Mouse (Mus musculus) embryo, embryonic 9.5 days (tissue): ENCODE results near the gene Stx2.

Experiments
- DNase-seq: peaks from one replicate; pipeline ENCODE4 v3.0.0-alpha.2; 2017; ENCODE audit errors: extremely low spot score

Gene Stx2

GRCm38 (mm10) chr5:128953278-128954070 lies 54.9 kb downstream of the Stx2 start, which contains the start of gene Rimbp2:
Gene Rimbp2, minus strand, starts transcription at chr5:128953486.
- DNase-seq, result peak; percentile 73

DNA sequence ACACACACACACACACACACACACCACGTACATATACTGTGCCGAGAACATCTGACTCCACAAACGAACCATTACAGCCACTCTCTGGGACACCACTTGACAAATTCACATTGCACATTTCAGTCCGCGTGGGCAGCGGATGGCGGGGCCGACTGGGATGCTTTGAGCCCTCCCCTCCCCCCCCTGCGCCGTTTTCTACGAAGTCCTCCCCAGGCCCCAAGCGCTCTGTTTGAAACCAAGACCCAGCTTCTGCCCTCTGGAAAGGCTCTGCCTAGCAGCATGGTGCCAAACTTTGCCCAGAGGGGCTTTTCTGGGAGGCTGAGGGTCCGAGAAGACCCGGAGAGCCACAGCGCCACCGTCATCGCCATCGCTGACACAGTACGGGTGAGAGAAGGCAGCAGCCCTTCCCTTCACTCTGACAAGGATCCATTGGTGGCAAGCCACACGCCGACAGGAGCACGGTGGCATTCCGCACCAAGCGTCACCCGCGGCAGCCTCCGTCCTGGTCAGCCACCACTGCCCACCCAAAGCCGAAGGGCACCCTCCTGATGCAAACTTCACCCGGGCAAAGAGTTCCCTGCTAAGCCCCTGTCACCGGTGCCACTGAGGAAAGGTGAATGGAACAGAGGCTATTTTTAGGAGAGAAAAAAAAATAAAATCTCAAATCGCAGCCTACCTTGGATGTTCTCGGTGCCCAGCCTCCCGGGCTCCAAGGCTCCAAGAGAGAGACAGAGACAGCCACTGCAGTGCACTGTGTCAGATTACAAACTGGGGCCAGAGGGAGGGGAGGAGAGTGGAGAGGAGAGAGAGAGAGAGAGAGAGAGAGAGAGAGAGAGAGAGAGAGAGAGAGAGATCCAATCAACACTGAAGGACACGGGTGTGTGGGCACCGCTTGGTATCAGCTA lies 55.8 kb downstream of the Stx2 start:
- peak; percentile 39 for DNase-seq

DNA sequence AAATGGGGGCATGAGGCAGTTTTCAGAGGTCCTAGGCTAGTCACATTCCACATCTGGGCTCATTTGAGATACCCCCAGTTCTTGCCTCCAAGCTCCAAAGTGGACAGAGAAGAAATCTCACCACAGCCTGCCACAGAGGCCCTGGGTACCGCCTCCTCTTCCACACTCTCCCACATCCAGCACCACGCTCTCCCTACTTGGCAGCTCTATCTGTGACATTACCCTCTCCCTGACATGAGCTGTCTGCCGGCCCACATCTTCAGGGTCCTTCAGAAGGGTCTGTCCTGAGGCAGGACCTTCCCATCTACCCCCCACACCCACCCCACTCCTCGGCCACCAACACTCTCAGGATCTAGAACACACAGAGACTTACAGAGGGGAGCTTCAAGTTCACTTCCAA lies 56.9 kb downstream of the Stx2 start:
- DNase-seq, result no peak

GRCm38 (mm10) chr5:128947093-128947492 lies 61.3 kb downstream of the Stx2 start:
- DNase-seq, result peak; percentile 20

DNA sequence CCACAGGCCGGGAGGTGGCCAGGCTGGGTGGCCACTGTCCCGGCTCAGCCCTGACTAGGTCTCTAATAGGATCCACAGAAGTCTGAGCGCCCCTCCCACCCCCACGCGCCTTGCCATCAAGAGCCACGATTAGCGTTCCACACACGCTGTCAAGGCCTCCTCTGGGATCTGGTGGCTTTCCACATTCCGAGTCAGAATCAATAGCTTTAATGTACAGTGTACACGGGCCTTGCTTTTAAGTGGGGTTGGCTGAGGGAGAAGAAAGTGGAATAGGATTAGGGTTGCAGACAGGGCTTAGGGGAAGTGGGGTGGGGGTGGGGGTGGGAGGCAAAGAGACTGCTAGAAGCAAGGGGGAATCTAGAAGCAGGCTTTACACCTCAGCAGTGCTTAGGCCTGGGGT lies 67.9 kb downstream of the Stx2 start:
- DNase-seq, result no peak

GRCm38 (mm10) chr5:128935359-128935899 lies 72.9 kb downstream of the Stx2 start:
- DNase-seq, result no peak
